Mouse (Mus musculus) embryo, embryonic 11.5 days (tissue): ENCODE measurements at regions not wholly inside any gene's neighbourhood (a gene's known extent, or its start where the extent isn't known, plus 50 kb on each side); places are given as distances from the start of the nearest gene placed in this dataset.
"Not testable (repeated sequence)": the region's sequence is repeated elsewhere in the genome, so short reads cannot be mapped to it uniquely, and the experiment has no call there.

Experiments used
- DNase-seq: peaks from one replicate; pipeline ENCODE4 v3.0.0-alpha.2; 2012; ENCODE audit warnings: low read depth, low spot score

DNA sequence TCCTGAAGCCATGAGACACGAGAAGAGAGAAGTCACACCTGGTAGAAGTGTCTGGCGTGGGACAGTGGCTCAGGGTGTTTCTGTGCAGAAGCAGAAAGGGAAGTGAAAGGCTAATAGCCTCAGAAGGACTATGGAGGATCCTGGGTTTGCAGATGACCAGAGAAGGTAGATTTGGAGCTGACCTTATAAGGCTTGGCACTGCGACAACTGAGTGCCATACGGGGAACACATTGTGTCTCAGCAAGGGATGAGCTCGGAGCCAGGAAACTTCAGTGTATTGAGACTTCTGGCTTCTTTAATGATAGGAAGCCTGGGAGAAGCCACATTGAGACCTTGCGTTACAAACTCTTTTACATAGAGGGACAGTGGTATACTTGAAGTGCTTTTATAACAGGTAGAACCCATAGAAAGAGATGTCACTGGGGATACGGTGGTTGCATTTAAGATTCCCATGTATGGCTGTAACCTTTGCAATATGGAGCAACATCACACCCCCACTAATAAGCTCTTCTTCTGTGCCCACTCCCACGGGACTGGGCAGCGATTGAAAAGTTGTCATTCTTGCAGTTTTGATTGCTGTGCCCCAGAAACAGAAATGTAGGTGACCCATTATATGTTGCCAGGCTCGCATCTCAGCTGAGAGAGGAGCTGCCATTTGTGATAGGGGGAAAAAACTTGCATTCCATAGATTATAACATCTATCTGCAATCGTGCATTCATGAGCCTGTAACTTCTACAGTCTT lies 61.8 kb upstream of the Dync1i1 start:
- DNase-seq, result no peak

DNA sequence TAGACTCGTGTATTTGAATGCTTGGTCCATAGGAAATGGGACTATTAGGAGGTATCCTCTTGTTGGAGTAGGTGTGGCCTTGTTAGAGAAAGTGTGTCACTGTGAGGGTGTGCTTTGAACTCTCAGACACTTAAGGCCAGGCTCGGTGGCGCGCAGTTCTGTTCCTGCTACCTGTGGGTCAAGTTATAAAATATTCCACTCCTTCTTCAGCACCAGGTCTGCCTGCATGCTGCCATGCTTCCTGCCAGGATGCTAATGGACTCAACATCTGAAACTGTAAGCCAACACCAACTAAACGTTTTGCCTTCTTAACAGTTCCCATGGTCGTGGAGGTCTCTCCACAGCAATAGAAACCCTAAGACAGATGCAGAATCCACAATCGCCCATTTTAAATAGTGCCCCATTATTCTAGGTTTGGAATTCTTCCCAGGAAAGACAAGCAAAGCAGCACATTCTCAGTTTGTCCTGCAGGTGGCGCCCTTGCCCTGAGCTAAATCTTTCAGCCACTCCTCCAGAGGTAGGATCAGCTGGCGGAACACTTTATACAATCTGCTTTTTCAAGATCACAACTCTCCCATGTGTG lies 80.2 kb upstream of the Dync1i1 start:
- DNase-seq, result peak; percentile 70

DNA sequence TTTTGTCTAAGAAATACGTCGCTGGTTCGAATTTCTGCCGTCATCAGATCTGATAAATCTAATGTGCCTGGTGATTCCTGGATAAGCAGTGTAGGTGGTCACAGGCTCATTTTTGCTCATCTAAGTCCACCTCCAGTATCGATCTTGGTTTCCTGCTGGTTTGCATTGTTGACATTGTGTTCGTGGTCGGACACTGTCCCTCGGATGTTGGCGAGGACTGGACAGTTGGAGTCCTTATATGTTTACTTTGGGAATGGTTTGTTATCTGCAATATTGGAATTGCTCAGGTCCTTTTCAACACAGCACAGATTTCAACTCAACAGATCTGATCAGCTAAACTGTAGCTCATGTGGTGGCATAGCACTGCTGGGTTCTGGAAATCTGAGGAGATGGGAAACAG lies 91.2 kb upstream of the Dync1i1 start:
- no peak for DNase-seq

DNA sequence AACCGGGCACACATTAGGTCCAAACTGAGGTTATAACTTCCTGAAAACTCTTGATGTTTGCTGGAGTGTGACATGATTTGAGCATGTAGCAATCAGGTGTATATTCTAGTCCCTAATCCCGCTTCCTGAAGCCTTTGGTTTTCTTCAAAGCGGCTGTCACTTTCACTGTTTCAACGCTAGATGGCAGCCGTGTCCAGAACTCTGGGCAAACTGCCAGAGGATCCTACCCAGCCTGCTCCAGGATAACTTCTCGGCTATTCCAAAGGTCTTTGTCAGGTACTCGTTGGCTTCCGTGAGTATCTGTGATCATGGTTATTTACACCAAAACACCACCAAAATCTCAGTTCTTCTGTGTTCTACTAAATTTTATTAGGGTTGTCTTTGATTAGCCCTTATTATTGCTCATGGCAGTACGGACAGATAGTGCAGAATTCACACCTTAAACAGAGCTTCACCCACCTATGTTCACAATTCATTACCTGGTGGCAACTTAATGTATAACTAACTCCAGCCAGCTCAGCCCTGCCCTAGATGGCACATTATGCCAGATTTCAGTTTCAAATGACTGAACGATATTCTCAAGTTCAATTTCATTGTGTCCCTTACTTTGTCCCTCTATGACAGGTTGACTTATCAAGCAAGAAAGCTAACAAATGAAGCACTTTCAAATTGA lies 92.3 kb upstream of the Dync1i1 start:
- peak; percentile 49 for DNase-seq

DNA sequence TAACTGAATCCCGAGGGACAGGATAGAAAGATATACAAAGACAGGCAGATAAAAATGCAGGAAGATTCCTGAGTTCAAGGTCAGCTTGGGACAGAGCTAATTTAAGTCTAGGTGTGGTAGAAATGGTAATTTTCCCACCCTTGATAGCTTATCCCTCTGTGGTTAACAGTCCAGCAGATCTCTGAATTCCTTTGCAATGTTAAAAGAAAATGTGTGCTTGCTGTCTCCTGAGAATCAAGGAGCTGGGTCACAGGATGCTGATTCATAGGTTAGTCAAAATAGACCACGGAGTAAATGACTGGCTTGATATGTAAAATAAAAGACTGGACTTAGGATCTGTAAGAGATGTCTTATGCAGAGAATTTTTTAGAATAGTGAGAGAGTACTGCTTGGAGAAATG lies 101.4 kb upstream of the Dync1i1 start:
- no peak for DNase-seq

DNA sequence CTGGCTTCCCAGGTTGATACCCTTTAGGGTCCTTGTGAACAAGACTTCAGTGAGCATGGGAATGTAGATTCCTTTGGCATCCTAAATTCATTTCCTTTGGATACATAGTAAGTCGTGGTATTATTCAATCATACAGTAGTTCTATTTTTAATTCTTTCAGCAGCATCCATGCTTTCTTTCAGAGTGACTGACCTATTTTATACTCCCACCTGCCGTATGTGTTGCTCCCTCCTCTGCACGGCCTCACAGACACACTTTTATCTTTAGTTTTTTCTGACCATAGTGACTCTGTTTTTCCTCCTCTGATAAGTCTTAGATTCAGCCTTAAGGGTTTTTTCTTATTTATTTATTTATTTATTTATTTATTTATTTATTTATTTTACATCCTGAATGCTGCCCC lies 103.9 kb upstream of the Dync1i1 start:
- no peak for DNase-seq

DNA sequence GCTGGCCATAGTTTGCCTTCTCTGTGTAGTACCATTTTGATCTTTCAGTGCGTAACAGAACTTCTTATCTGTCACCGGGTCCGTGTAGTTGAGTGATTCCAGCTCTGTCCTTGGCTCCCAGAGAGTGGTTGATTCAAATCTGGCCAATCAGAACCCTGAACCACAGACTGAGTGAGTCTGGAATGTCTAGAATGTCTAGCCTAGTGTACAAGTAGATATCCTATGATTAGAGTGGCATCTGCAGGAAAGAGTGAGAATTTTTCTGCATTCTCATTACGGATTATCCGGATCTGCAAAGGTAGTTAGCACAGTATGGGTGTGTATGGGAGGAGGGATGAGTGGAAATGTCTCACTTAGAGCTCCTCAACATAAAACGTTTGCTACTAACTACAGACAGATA lies 97.9 kb upstream of the Pdk4 start:
- no peak for DNase-seq

DNA sequence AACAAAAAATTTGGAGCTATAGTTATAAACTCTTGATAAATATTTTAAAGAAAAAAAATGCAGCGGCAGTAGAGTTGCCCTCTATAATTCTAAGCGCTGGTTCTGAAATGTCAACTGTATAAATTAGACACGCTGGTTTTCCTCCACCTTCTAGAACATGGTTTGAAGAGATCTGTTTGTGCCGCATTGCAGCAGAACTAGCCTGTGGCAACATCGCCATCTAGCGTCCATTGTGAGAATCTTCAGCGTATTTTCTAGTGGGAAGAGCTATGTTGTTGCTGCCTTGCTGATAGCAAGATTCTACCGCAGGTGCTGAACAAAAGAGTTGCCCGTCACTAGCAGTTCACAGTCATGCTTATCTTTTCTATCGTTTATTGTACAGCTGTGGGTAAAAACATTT lies 93.5 kb upstream of the Pdk4 start:
- peak; percentile 77 for DNase-seq

DNA sequence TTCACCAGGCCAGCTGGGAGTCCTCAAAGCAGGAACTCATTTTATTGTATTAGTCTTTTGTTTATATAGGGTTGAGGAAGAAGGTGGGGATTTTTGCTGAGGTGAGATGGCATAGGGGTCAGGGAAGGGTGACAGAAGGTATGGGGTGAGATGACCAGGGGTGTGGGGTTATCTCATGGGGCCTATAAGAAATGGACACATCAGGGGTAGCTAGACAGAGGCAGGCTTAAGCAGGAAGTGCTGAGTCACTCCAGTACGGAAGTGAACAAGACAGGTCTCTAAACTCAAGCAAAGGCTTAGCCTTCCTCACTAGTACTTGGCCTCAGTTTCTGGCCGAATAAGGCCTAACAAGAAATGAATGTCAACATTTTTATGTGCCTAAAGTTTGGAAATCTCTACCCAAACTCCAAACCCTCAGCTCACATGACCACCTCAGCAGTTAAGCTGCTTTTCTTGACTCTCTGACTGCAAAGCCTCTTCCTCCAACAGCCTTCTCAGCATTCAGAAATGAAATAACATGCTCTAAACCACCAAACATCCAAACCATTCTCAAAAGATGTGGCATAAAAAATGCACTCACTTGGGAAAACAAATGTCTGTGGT lies 86.9 kb upstream of the Pdk4 start:
- no peak for DNase-seq

DNA sequence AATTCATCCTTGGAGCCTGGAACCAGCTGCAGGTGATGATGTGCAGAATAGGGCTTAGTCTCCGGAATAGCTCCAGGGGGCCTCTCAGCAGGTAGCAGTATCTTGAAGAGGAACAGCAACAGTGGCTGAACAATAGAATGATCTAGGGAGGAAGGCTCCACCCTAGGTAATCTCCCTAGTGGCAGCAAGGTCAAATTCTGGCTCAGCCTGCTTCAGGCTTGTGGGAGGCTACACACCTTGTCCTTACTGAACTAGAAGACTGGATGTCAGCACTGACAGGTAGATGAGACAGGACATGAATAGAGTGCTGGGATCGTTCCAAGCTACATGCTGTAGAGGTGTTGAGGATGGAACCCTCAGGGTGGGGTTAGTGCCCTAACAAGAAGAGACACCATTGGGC lies 80.8 kb upstream of the Pdk4 start:
- DNase-seq, result not testable (repeated sequence)

DNA sequence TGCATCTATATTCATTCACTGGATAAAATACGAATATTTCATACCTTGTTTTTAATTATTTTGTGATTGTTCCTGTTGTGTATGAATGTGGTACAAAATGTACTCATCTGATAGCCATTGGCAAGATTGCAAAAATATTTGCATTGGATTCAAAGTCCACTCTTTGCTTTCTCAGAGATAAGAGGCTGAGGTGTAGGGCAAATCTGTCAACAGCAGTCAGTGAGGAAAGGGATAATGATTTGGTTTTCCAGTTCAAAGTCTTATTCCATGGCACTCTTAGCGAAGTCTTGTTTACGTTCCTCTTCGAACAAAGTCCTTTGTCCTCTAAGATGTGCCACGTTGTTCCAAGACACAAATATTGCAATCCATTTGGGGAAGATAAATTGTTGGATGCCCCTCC lies 70.5 kb upstream of the Pdk4 start:
- DNase-seq, result no peak

DNA sequence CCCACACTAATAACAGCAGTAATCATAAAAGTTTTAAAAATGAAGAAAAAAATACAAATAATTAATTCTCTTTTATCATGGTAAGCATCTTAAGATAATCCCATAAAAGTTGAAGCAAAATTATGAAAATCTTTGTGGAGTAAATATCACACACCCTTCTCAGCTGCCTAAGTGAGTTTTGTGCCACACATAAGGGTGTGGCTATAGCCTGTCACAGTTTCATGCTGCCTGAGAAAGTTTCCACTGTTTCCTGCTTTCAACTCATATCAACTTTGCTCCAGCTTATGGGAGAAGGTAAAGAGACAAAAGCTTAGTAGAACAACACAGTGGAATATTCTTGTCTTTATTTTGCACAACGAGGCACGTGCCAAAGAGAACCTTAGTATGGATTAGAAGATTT lies 68.9 kb upstream of the Pdk4 start:
- DNase-seq, result no peak

DNA sequence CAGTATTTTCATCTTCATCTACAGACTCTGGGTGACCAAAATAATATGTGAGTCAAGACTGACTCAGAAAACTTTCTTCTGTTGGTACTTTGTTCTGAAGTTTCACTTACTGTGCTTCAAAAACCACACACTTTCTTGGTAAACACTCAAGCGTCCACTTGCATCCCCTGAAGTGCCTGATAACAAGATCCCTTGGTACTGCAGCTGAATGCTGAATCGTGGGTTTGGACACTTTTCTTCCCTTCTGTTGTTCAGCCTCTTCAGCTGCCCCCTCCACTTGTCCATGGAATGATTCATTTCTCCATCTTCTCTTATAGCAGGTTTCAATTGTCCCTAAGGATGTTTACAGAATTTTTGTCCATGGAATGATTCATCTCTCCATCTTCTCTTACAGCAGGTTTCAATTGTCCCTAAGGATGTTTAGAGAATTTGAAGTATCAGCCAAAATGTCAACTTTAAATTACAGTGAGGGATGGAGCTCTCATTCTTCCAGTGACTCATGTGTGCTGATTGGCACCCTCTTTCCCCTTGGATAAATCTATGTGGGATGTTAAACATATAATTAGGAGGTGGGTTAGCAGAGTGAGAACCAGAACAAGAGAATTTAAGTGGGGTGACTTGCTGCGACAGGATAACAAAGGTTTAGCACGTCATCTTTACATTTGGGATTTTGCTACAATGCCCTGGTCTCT lies 57.7 kb upstream of the Pdk4 start:
- DNase-seq, result no peak

DNA sequence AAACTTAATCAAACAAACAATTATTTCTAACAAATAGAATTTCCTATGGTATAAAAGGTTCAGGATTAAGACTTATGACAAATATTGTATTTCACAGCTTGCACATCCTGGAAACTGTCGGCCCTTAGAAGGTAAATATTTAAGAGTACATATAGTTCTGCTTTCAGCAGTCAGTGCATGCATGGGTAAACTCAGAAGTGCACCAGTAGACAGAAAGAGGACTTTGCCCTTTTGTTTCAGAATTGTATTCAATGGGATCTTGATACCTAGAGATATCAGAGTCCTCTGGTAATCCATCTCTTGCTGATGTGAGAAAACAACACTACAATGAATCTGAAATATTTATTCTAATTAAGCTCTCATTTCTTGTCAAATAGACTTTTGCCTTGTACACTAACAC lies 54.0 kb upstream of the Pdk4 start:
- no peak for DNase-seq
